Mouse (Mus musculus): ENCODE measurements around the gene Oas1g.
"Not testable (repeated sequence)": the region's sequence is repeated elsewhere in the genome, so short reads cannot be mapped to it uniquely, and the experiment has no call there.

The Oas1g gene

GRCm38 (mm10) chr5:120890026-120890425 is 2.6 kb upstream of the Oas1g start:
- DNase-seq (ENCODE audit: low spot score) = no peak

- not testable (repeated sequence) for DNase-seq (ENCODE audit: low spot score)
Observed at GRCm38 (mm10) chr5:120888294-120888815, 942 bp upstream of the Oas1g start.

GRCm38 (mm10) chr5:120887831-120888230 is 418 bp upstream of the Oas1g start:
- no peak for DNase-seq (ENCODE audit: low spot score)

GRCm38 (mm10) chr5:120881681-120882080 is 5.7 kb downstream of the Oas1g start:
- not testable (repeated sequence) for DNase-seq (ENCODE audit: low spot score)

- not testable (repeated sequence) for DNase-seq (ENCODE audit: low spot score)
Observed at GRCm38 (mm10) chr5:120878803-120879202, 8.6 kb downstream of the Oas1g start.

- DNase-seq (ENCODE audit: low spot score) = not testable (repeated sequence)
Observed at GRCm38 (mm10) chr5:120877407-120877806, 10.0 kb downstream of the Oas1g start.

GRCm38 (mm10) chr5:120876839-120877238 is 10.6 kb downstream of the Oas1g start:
- DNase-seq (ENCODE audit: low spot score) = not testable (repeated sequence)

GRCm38 (mm10) chr5:120871469-120871868 is 15.9 kb downstream of the Oas1g start:
- DNase-seq (ENCODE audit: low spot score) = no peak

- DNase-seq (ENCODE audit: low spot score) = no peak
Observed at GRCm38 (mm10) chr5:120870782-120871181, 16.6 kb downstream of the Oas1g start.

GRCm38 (mm10) chr5:120870081-120870480 is 17.3 kb downstream of the Oas1g start:
- no peak for DNase-seq (ENCODE audit: low spot score)

GRCm38 (mm10) chr5:120869436-120870015 is 17.9 kb downstream of the Oas1g start:
- no peak for DNase-seq (ENCODE audit: low spot score)

GRCm38 (mm10) chr5:120865336-120865860 is 22.0 kb downstream of the Oas1g start:
- DNase-seq (ENCODE audit: low spot score) = no peak

- DNase-seq (ENCODE audit: low spot score) = no peak
Observed at GRCm38 (mm10) chr5:120861121-120861520, 26.3 kb downstream of the Oas1g start, which contains the start of gene Oas1h. TSS of gene Oas1h (plus strand) at chr5:120861421.

GRCm38 (mm10) chr5:120859241-120859640 is 28.2 kb downstream of the Oas1g start:
- no peak for DNase-seq (ENCODE audit: low spot score)

- no peak for DNase-seq (ENCODE audit: low spot score)
Observed at GRCm38 (mm10) chr5:120849601-120850136, 37.7 kb downstream of the Oas1g start.

GRCm38 (mm10) chr5:120847067-120847466 is 40.3 kb downstream of the Oas1g start, which contains the start of gene Oas1f:
TSS of gene Oas1f (plus strand) at chr5:120847367.
- DNase-seq (ENCODE audit: low spot score) = no peak

- DNase-seq (ENCODE audit: low spot score) = no peak
Observed at GRCm38 (mm10) chr5:120844713-120845112, 42.7 kb downstream of the Oas1g start.

GRCm38 (mm10) chr5:120836731-120837585 is 50.5 kb downstream of the Oas1g start:
- no peak for DNase-seq (ENCODE audit: low spot score)

- DNase-seq (ENCODE audit: low spot score) = no peak
Observed at GRCm38 (mm10) chr5:120833335-120834280, 53.8 kb downstream of the Oas1g start.

GRCm38 (mm10) chr5:120831031-120831430 is 56.4 kb downstream of the Oas1g start:
- DNase-seq (ENCODE audit: low spot score) = no peak

Measured in yolk sac, embryonic 10.5 days (tissue).